Mouse (Mus musculus) liver, embryonic 15.5 days (tissue): ENCODE data around the gene Enpp3. TPM values are rescaled to one million over a fixed set of nuclear protein-coding genes. Genes with fewer than 3 reads are reported as not detected.
"Not testable (repeated sequence)": the region's sequence is repeated elsewhere in the genome, so short reads cannot be mapped to it uniquely, and the experiment has no call there.

Experiments
- ATAC-seq: fragments of 200-750 bp; cut with Nextera tagmentation; 2 replicates; pipeline ENCODE4 v1.8.0; 2017; ENCODE audit warnings: moderate number of reproducible peaks, mild to moderate bottlenecking, moderate library complexity; ENCODE audit not compliant: insufficient read depth
- H3K27ac ChIP-seq: fragments of 300-500 bp; sonication (generic); replicated peaks from 2 replicates; pipeline ENCODE4 v1.5.1; 2015; ENCODE audit warnings: mild to moderate bottlenecking, inconsistent platforms
- H3K27me3 ChIP-seq: fragments of 300-500 bp; sonication (generic); 2 replicates; pipeline ENCODE4 v1.6.1; 2015; ENCODE audit warnings: mild to moderate bottlenecking, inconsistent platforms
- H3K36me3 ChIP-seq: fragments of 300-500 bp; sonication (generic); replicated peaks from 2 replicates; pipeline ENCODE4 v1.6.1; 2015; ENCODE audit warnings: moderate library complexity, mild to moderate bottlenecking, inconsistent platforms
- H3K4me1 ChIP-seq: fragments of 300-500 bp; sonication (generic); replicated peaks from 2 replicates; pipeline ENCODE4 v1.6.1; 2015; ENCODE audit warnings: inconsistent platforms
- H3K4me2 ChIP-seq: fragments of 300-500 bp; sonication (generic); 2 replicates; pipeline ENCODE4 v1.6.1; 2015; ENCODE audit warnings: moderate library complexity, mild to moderate bottlenecking, inconsistent platforms
- H3K4me3 ChIP-seq: fragments of 300-500 bp; sonication (generic); replicated peaks from 2 replicates; pipeline ENCODE4 v1.5.1; 2015; ENCODE audit warnings: mild to moderate bottlenecking, inconsistent platforms
- H3K9ac ChIP-seq: fragments of 300-500 bp; sonication (generic); 2 replicates; pipeline ENCODE4 v1.6.1; 2015; ENCODE audit warnings: moderate library complexity, mild to moderate bottlenecking, inconsistent platforms
- H3K9me3 ChIP-seq: fragments of 300-500 bp; sonication (generic); replicated peaks from 2 replicates; pipeline ENCODE4 v1.6.1; 2016; ENCODE audit warnings: inconsistent platforms
- WGBS: fragments of 180-500 bp; shearing (Covaris S2); methylation state at CpG from one replicate; pipeline ENCODE4 v1.1.7; 2015; ENCODE audit warnings: mixed read lengths; ENCODE audit not compliant: insufficient replicate concordance; 5-methylcytosine and 5-hydroxymethylcytosine counted together
- polyA plus RNA-seq: library from polyadenylated mRNA; unstranded; fragments of >200 nt; fragmentation: Nextera tagmentation; extraction: Ambion mirVana; gene quantifications from 2 replicates; pipeline ENCODE4 v1.2.1, GENCODE M21; 2015

Gene Enpp3
- polyA plus RNA-seq, 1 experiment from 2014 or later: 6.1 TPM

- peak overlapping the region; percentile 48; the same call in 1 of the 2 replicates for H3K4me2 ChIP-seq
- WGBS: 52% methylated on average over 1 of the region's 1 CpGs
- H3K4me3 ChIP-seq: no peak overlapping the region
- no peaks in the 10 kb centered on the region for H3K9me3 ChIP-seq
- ATAC-seq: no peak
- no peaks in the 10 kb centered on the region for H3K27me3 ChIP-seq
- no peak overlapping the region for H3K9ac ChIP-seq
- H3K4me1 ChIP-seq: peaks cover 46% of the 10 kb centered on the region
- H3K36me3 ChIP-seq: no peaks in the 10 kb centered on the region
- H3K27ac ChIP-seq: peak overlapping the region; percentile 81; the same call in 1 of the 2 replicates
Observed at GRCm38 (mm10) chr10:24822842-24823241, 19.8 kb downstream of the Enpp3 start.

GRCm38 (mm10) chr10:24821990-24822676 lies 20.5 kb downstream of the Enpp3 start:
- no peak overlapping the region for H3K9ac ChIP-seq
- H3K27ac ChIP-seq: peak overlapping the region; percentile 81
- peaks cover 39% of the 10 kb centered on the region for H3K4me1 ChIP-seq
- no peaks in the 10 kb centered on the region for H3K36me3 ChIP-seq
- H3K9me3 ChIP-seq: no peaks in the 10 kb centered on the region
- H3K4me2 ChIP-seq: peak overlapping the region; percentile 33
- peak; percentile 77 for ATAC-seq
- 34% methylated on average over 4 of the region's 4 CpGs for WGBS
- peaks cover 3% of the 10 kb centered on the region for H3K27me3 ChIP-seq
- no peak overlapping the region for H3K4me3 ChIP-seq

GRCm38 (mm10) chr10:24819526-24819925 lies 23.1 kb downstream of the Enpp3 start:
- Histone ChIP-seq H3K9ac (no peak overlapping the region), H3K27ac (no peak overlapping the region), H3K36me3 (no peaks in the 10 kb centered on the region), H3K4me2 (no peak overlapping the region), H3K4me3 (no peak overlapping the region), H3K27me3 (peaks cover 12% of the 10 kb centered on the region), H3K9me3 (no peaks in the 10 kb centered on the region), H3K4me1 (peaks cover 27% of the 10 kb centered on the region)
- ATAC-seq: no peak
- 74% methylated on average over 3 of the region's 3 CpGs for WGBS

- Histone ChIP-seq H3K9me3 (no peaks in the 10 kb centered on the region), H3K4me2 (no peak overlapping the region), H3K27ac (no peak overlapping the region), H3K4me3 (no peak overlapping the region), H3K9ac (no peak overlapping the region), H3K4me1 (peaks cover 11% of the 10 kb centered on the region), H3K27me3 (peaks cover 19% of the 10 kb centered on the region; the same call in 1 of the 2 replicates), H3K36me3 (no peaks in the 10 kb centered on the region)
- 34% methylated on average over 10 of the region's 10 CpGs for WGBS
- ATAC-seq: no peak
Observed at GRCm38 (mm10) chr10:24810639-24811038, 32.0 kb downstream of the Enpp3 start.

GRCm38 (mm10) chr10:24806756-24807155 lies 35.9 kb downstream of the Enpp3 start:
- Histone ChIP-seq H3K27ac (no peak overlapping the region), H3K4me3 (no peak overlapping the region), H3K27me3 (peaks cover 7% of the 10 kb centered on the region; the same call in 1 of the 2 replicates), H3K4me2 (no peak overlapping the region), H3K9me3 (no peaks in the 10 kb centered on the region), H3K36me3 (no peaks in the 10 kb centered on the region; the same call in 1 of the 2 replicates), H3K4me1 (peaks cover 12% of the 10 kb centered on the region), H3K9ac (no peak overlapping the region)
- ATAC-seq: no peak
- WGBS: 71% methylated on average over 5 of the region's 5 CpGs

- 66% methylated on average over 10 of the region's 10 CpGs for WGBS
- H3K9me3 ChIP-seq: no peaks in the 10 kb centered on the region
Observed at GRCm38 (mm10) chr10:24805876-24806275, 36.7 kb downstream of the Enpp3 start.

GRCm38 (mm10) chr10:24805173-24805572 lies 37.5 kb downstream of the Enpp3 start:
- no peak overlapping the region for H3K27ac ChIP-seq
- no peak for ATAC-seq
- no peaks in the 10 kb centered on the region; the same call in 1 of the 2 replicates for H3K36me3 ChIP-seq
- WGBS: 46% methylated on average over 2 of the region's 2 CpGs
- no peak overlapping the region for H3K4me2 ChIP-seq
- H3K4me3 ChIP-seq: no peak overlapping the region
- peaks cover 12% of the 10 kb centered on the region for H3K4me1 ChIP-seq
- no peak overlapping the region for H3K9ac ChIP-seq
- no peaks in the 10 kb centered on the region for H3K27me3 ChIP-seq
- no peaks in the 10 kb centered on the region for H3K9me3 ChIP-seq

More at GRCm38 (mm10) chr10:24805876-24806275, 36.7 kb downstream of the Enpp3 start:
- no peak overlapping the region; the same call in 1 of the 2 replicates for H3K4me2 ChIP-seq
- H3K27me3 ChIP-seq: no peaks in the 10 kb centered on the region
- 0 out of 2 replicates have a peak, but pooled peaks have one; percentile 37 for ATAC-seq
- no peaks in the 10 kb centered on the region; the same call in 1 of the 2 replicates for H3K36me3 ChIP-seq
- H3K4me1 ChIP-seq: peaks cover 12% of the 10 kb centered on the region
- no peak overlapping the region for H3K9ac ChIP-seq
- no peak overlapping the region for H3K4me3 ChIP-seq
- no peak overlapping the region for H3K27ac ChIP-seq

GRCm38 (mm10) chr10:24802742-24803244 lies 39.8 kb downstream of the Enpp3 start:
- WGBS: 62% methylated on average over 2 of the region's 2 CpGs
- not testable (repeated sequence) for ATAC-seq, H3K9ac ChIP-seq, H3K4me3 ChIP-seq, H3K4me2 ChIP-seq, H3K27ac ChIP-seq, H3K4me1 ChIP-seq, H3K36me3 ChIP-seq, H3K27me3 ChIP-seq, H3K9me3 ChIP-seq

GRCm38 (mm10) chr10:24801796-24802195 lies 40.8 kb downstream of the Enpp3 start:
- 81% methylated on average over 2 of the region's 2 CpGs for WGBS
- no peaks in the 10 kb centered on the region for H3K9me3 ChIP-seq
- no peak overlapping the region for H3K9ac ChIP-seq
- peaks cover 7% of the 10 kb centered on the region for H3K4me1 ChIP-seq
- no peak for ATAC-seq
- H3K4me2 ChIP-seq: no peak overlapping the region
- no peaks in the 10 kb centered on the region; the same call in 1 of the 2 replicates for H3K36me3 ChIP-seq
- H3K4me3 ChIP-seq: no peak overlapping the region
- H3K27ac ChIP-seq: no peak overlapping the region
- H3K27me3 ChIP-seq: no peaks in the 10 kb centered on the region

- Histone ChIP-seq H3K27ac (no peak overlapping the region), H3K9me3 (no peaks in the 10 kb centered on the region), H3K4me1 (no peaks in the 10 kb centered on the region), H3K27me3 (no peaks in the 10 kb centered on the region), H3K9ac (no peak overlapping the region), H3K4me3 (no peak overlapping the region), H3K4me2 (no peak overlapping the region), H3K36me3 (no peaks in the 10 kb centered on the region; the same call in 1 of the 2 replicates)
- 32% methylated on average over 5 of the region's 5 CpGs for WGBS
- no peak for ATAC-seq
Observed at GRCm38 (mm10) chr10:24797246-24797645, 45.4 kb downstream of the Enpp3 start.

- Histone ChIP-seq H3K36me3 (no peaks in the 10 kb centered on the region), H3K4me2 (no peak overlapping the region), H3K9ac (no peak overlapping the region), H3K4me3 (no peak overlapping the region), H3K4me1 (no peaks in the 10 kb centered on the region), H3K27ac (no peak overlapping the region), H3K27me3 (no peaks in the 10 kb centered on the region), H3K9me3 (no peaks in the 10 kb centered on the region)
- no peak for ATAC-seq
- WGBS: 75% methylated on average over 7 of the region's 7 CpGs
Observed at GRCm38 (mm10) chr10:24792756-24793155, 49.9 kb downstream of the Enpp3 start.
